Mouse (Mus musculus) T-cell, adult 2 months (primary cell): ENCODE measurements around the gene Shcbp1l.

Experiments
- DNase-seq: peaks from one replicate; pipeline ENCODE4 v3.0.0; 2022; ENCODE audit warnings: low spot score

Shcbp1l gene

GRCm38 (mm10) chr1:153487500-153487879 is 62.5 kb downstream of the Shcbp1l start, which contains the start of gene Dhx9:
Dhx9 (minus strand) TSS chr1:153487660.
- DNase-seq: peak; percentile 99

DNA sequence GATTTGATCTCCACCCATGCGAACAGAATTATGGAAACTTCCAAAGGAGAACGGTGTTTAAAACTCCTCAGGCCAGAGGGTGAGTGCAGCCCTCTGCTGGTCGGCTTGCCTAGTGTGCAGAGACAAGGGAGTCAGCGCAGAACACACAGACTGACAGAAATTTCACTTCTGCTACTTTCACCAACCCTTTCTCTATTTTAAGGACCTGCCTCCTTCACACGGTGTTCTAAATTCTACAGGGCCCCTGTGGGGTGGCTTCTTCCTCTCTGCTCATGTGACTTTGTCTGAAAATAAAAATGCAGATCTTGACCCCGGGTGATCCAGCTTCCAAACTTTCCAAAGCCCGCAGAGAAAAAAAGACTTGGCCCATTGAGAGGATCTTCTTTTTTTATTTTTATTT is 64.2 kb downstream of the Shcbp1l start:
- DNase-seq: peak; percentile 23

DNA sequence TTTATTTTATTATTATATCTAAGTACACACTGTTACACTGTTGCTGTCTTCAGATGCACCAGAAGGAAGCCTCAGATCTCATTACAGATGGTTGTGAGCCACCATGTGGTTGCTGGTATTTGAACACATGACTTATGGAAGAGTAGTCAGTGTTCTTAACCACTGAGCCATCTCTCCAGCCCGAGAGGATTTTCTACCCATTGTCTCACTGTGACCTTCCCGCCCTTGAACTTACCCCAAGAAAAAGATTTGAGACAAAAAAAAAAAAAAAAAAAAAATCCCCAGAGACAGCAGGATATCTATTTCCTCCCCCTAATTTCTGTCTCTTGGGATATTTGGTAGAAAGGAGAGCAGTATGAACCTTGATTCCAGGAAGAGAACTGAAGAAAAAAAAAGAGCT is 64.6 kb downstream of the Shcbp1l start:
- DNase-seq: no peak

GRCm38 (mm10) chr1:153489963-153490362 is 65.0 kb downstream of the Shcbp1l start:
- DNase-seq: no peak

DNA sequence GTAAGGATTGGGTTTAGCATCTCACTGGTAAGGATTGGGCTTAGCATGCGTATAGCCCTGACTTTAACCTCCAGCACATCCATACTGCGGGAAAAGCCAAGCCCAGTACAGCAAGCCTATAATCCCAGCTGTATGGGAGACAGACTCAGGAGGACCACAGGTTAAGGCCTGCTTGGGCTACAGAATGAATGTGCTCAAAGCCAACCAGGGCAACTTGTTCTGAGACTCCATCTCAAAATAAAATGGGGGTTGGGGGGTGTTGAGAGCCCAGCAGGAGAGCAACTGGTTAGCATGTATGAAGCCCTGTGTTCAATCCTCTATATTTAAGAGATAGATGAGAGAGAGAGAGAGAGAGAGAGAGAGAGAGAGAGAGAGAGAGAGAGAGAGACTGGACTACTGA is 66.4 kb downstream of the Shcbp1l start:
- no peak for DNase-seq

DNA sequence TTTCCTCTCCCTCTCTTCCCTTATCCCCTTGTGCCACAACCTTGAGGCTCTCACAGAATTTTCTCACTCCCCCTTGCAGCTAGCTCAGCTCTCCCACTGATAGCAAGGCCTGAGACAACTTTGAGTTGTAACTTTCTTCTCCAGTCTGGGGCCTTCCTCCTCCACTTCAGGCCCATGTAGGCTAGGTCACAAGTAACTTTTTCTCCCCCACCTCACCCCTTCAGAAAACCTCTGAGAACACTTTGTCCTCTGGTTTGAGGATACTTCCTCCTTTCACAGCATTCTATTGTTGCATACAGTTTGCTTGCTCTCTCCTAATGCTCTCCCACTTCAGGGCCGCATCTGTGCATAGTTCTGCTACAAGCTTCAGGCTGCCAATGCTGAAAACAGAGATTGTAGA is 66.9 kb downstream of the Shcbp1l start:
- DNase-seq: no peak

DNA sequence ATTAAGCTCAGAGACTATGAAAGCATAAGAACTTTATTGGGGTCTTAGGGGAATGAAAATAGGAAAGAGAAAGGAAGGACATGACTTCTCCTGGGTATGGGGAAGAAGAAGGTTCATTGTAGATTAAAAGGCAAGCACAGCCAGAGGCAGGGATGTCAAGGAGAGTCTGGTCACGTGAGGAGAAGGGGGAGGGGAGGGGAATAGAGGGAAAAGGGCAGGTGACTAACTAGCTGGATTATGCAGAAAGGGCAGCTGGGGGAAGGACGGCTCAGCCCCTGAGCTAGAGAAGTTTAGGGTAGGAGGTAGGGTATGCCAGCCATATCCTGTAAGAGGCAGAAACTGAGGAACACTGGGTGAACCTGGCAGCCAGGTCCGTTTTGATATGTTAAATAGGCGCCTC is 68.4 kb downstream of the Shcbp1l start:
- DNase-seq: no peak

DNA sequence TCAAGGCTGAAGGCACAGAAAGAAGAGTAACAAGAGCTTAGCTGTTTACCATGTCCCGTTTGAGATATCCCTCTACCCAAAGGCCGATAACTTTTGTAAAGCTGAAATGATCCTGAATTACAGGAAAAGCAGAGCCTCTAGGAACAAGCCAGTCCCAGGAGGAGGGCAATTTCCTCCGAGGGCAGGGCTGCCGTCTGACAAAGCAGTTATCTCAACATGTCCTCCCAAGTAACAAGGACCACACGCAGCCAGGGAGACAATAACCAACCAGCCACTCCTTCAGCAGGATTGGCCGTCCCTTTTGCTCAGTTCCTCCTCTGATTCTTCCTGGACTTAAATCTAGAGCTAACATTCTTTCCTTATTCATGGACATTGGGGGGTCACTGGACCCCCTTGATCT is 69.0 kb downstream of the Shcbp1l start:
- DNase-seq: no peak

DNA sequence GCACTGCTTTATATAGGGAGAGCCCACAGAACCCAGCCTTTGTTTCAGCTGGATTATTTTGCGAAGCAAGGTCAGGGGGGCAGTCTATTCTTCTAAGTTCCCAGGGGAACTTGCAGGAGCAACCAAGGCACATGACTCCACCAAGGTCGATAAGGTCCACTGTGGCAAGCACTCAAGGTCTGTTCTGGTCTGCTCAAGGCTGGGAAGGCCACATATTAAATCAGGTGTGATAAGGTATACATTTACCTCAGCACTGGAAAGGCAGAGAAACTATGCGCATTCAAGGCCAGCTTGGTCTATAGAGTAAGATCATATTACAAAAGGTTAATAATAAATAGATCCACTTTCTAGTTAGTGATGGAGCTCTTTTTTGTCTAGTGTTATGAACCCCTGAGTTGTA is 71.1 kb downstream of the Shcbp1l start:
- DNase-seq: no peak

- DNase-seq: no peak
Observed at GRCm38 (mm10) chr1:153500030-153500429, 75.1 kb downstream of the Shcbp1l start.

- no peak for DNase-seq
Observed at GRCm38 (mm10) chr1:153501644-153502321, 76.8 kb downstream of the Shcbp1l start.
